Mouse (Mus musculus) olfactory bulb, adult 2 months (tissue): ENCODE measurements around the gene Slc32a1. TPM values are rescaled to one million over a fixed set of nuclear protein-coding genes. Genes with fewer than 3 reads are reported as not detected.

Experiments used
- H3K27ac ChIP-seq: fragments of 200-500 bp; 2 replicates; pipeline ENCODE4 v1.5.1; 2012; ENCODE audit warnings: low read depth, low read length; ENCODE audit not compliant: insufficient read depth
- H3K4me1 ChIP-seq: fragments of 200-500 bp; 2 replicates; pipeline ENCODE4 v1.6.1; 2012; ENCODE audit warnings: low read length; ENCODE audit not compliant: control insufficient read depth, insufficient read depth
- H3K4me3 ChIP-seq: fragments of 200-500 bp; 2 replicates; pipeline ENCODE4 v1.5.1; 2012; ENCODE audit warnings: mild to moderate bottlenecking, low read depth, low read length, moderate library complexity; ENCODE audit not compliant: insufficient read depth
- CTCF ChIP-seq: fragments of 200-500 bp; IDR thresholded peaks from 2 replicates; pipeline ENCODE4 v1.5.1; 2012; ENCODE audit warnings: low read depth, mild to moderate bottlenecking, low read length, moderate library complexity; ENCODE audit not compliant: insufficient read depth
- POLR2A ChIP-seq: fragments of 200-500 bp; IDR thresholded peaks from 2 replicates; pipeline ENCODE4 v1.6.1; 2012; ENCODE audit warnings: mild to moderate bottlenecking, low read depth, low read length, moderate library complexity; ENCODE audit not compliant: insufficient read depth
- WGBS: fragments of 180-500 bp; shearing (Covaris S2); methylation state at CpG from one replicate; pipeline ENCODE4 v1.1.7; 2018; 5-methylcytosine and 5-hydroxymethylcytosine counted together
- polyA plus RNA-seq: library from polyadenylated mRNA; stranded (reverse); fragments of >200 nt; gene quantifications from 2 replicates; pipeline ENCODE4 v1.2.4, GENCODE M21; 2012; ENCODE audit warnings: low replicate concordance; ENCODE audit not compliant: missing spikeins, insufficient read depth, insufficient read length

Slc32a1 gene
- polyA plus RNA-seq, 1 experiment = not detected

- peak overlapping the region; percentile 96 for H3K4me3 ChIP-seq
- H3K4me1 ChIP-seq = peaks cover 30% of the 10 kb centered on the region
- WGBS = 12% methylated on average over 11 of the region's 11 CpGs
- TF ChIP-seq CTCF (no peak), POLR2A (no peak)
- H3K27ac ChIP-seq = peak overlapping the region; percentile 64; the same call in 1 of the 2 replicates
These were observed 6.2 kb downstream of the Slc32a1 start for GRCm38 (mm10) chr2:158616790-158617189.

- peak within 1 kb of the TSS; percentile 87 for H3K4me3 ChIP-seq
- TF ChIP-seq CTCF (no peak), POLR2A (peak; percentile 71)
- WGBS = under 1% methylated on average over 39 of the region's 39 CpGs
- H3K4me1 ChIP-seq = peaks cover 4% of the 10 kb centered on the region
- H3K27ac ChIP-seq = peak within 1 kb of the TSS; percentile 91
These were observed 14.2 kb downstream of the Slc32a1 start, which contains the start of gene Actr5 for GRCm38 (mm10) chr2:158624718-158625222. Gene Actr5, plus strand, starts transcription at chr2:158624888.

- WGBS = under 1% methylated on average over 44 of the region's 44 CpGs
- Histone ChIP-seq H3K4me1 (peaks cover 4% of the 10 kb centered on the region), H3K27ac (peak overlapping the region; percentile 91), H3K4me3 (peak overlapping the region; percentile 87)
- TF ChIP-seq CTCF (no peak), POLR2A (no peak)
These were observed 14.7 kb downstream of the Slc32a1 start for GRCm38 (mm10) chr2:158625231-158625630.

DNA sequence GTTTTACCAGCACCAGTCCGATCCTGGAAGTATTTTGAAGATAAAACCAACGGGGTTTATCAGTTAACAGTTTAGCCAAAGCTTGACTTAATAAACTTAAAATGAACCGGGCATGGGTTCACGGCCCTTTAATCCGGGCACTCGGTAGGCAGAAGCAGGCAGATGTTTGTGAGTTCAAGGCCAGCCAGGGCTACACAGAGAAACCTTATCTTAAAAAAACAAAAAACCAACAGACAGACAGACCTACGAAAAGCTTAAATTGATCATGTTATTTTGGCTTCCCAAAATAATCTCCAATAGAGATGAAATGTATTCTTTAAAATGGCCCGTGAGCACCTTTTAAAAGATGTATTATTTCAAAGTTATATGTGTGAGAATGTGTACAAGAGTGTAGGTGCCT, 15.1 kb downstream of the Slc32a1 start:
- whole genome bisulfite sequencing = 32% methylated on average over 8 of the region's 8 CpGs
- TF ChIP-seq POLR2A (no peak), CTCF (no peak)
- Histone ChIP-seq H3K4me3 (peak overlapping the region; percentile 87), H3K27ac (no peak overlapping the region), H3K4me1 (peaks cover 4% of the 10 kb centered on the region)

- TF ChIP-seq POLR2A (no peak), CTCF (no peak)
- 48% methylated on average over 3 of the region's 3 CpGs for WGBS
- Histone ChIP-seq H3K27ac (no peak overlapping the region), H3K4me3 (no peak overlapping the region), H3K4me1 (peaks cover 8% of the 10 kb centered on the region)
These were observed 18.3 kb downstream of the Slc32a1 start for GRCm38 (mm10) chr2:158628858-158629257.

- H3K4me3 ChIP-seq = no peak overlapping the region
- 50% methylated on average over 1 of the region's 1 CpGs for WGBS
- H3K4me1 ChIP-seq = peaks cover 8% of the 10 kb centered on the region
- TF ChIP-seq CTCF (no peak), POLR2A (no peak)
- no peak overlapping the region for H3K27ac ChIP-seq
These were observed 18.8 kb downstream of the Slc32a1 start for GRCm38 (mm10) chr2:158629414-158629813.

DNA sequence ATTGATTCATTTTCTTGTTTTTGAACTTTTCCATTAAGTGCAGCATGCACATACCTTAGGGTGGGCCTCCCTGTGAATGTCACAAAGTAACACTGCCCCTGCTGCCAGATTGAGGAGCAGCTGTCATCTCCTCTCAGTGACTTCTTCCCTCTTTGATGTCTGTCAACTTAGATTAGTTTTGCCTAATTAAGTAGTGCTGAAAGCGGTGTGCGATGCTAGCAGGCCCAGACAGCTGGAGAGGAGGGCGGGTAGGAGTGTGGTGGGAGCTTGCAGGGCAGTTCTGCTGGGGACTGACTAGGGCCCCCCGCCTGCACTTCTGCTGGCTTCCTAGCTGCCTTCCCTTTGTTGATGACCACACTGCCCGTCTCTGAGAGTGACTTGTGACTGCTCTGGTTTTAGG, 21.3 kb downstream of the Slc32a1 start:
- 80% methylated on average over 5 of the region's 5 CpGs for WGBS
- TF ChIP-seq POLR2A (no peak), CTCF (no peak)
- 0 out of 2 replicates have a peak, but pooled peaks cover 4% of the 10 kb centered on the region for H3K4me1 ChIP-seq
- no peak overlapping the region for H3K4me3 ChIP-seq
- no peak overlapping the region for H3K27ac ChIP-seq

DNA sequence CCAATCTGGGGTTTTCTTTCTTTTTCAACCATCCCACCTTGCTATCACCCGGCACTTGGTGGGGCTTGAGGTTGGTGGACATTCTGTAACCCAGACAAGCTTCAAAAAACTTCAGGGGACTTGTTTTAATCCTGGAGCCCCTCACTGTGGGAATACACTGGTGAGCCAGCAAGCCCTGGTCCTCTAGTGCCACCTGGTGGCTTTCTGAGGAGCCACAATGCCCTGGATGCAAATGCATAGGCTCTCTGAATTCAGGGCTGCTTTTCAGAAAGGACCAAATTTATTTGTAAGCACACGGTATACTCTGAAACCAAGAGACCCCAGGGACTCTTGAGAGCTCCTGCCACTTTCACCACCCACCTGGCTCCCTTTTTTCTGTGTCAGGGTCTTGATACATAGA, 31.3 kb downstream of the Slc32a1 start:
- peaks cover 9% of the 10 kb centered on the region; the same call in 1 of the 2 replicates for H3K4me1 ChIP-seq
- WGBS = 6% methylated on average over 2 of the region's 2 CpGs
- TF ChIP-seq POLR2A = no peak
- TF ChIP-seq CTCF = peak; percentile 78
- H3K27ac ChIP-seq = no peak overlapping the region
- H3K4me3 ChIP-seq = no peak overlapping the region

DNA sequence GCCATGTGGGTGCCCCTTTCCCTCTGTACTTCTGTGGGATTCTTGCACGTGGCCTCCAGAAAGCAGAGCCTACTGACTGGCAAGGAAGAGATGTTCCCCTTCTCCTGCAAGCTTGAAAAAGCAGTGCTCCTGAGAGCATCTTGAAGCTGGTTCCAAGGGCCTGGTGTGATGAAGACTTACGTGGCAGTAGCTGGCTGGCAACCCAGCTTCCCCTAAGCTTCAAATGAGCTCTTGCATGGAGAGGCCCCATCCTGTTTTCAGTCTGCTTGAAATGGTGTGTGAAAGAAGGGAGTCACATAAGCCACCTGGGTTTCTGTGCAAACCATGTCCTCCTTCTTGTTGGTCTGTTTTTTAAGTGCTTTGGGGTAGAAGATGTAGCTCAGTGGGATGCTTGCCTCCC, 32.0 kb downstream of the Slc32a1 start:
- TF ChIP-seq CTCF (no peak), POLR2A (no peak)
- WGBS = 84% methylated on average over 2 of the region's 2 CpGs
- Histone ChIP-seq H3K27ac (no peak overlapping the region), H3K4me1 (peaks cover 9% of the 10 kb centered on the region; the same call in 1 of the 2 replicates), H3K4me3 (no peak overlapping the region)
